Mouse (Mus musculus): ENCODE results near the gene Adra1d. TPM values are rescaled to one million over a fixed set of nuclear protein-coding genes. Genes with fewer than 3 reads are reported as not detected.
A peak's percentile ranks its signal among the peaks of the same experiment; 100 is the strongest.

Adra1d gene
- polyA plus RNA-seq, 1 experiment from 2014 or later = 0.50 TPM

DNA sequence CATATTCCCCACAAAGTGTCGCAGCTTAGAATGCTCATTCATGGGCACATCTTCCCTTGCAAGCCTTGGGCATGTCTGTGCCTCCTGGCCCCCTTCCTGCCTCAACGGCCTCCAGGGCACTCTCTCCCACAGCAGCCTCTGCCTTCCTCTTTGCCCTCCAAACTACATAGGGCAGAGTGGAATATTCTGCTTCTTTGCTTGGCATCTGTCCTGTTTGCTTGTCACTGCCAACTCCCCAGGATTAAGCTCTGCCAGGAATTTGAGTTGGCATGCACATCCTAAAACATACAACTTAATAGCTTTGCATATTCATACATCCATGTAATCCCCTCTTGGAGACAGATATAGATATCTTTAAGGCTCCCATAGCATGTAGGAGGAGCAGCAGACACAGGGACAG, 4.2 kb downstream of the Adra1d start:
- no peaks in the 10 kb centered on the region for H3K9me3 ChIP-seq (replicated peaks; ENCODE audit: control insufficient read depth, low read length)
- H3K27me3 ChIP-seq (ENCODE audit: control insufficient read depth, insufficient read depth, low read length) = peaks cover 84% of the 10 kb centered on the region
- no peak overlapping the region for H3K4me2 ChIP-seq
- H3K36me3 ChIP-seq (ENCODE audit: control insufficient read depth, insufficient read depth, low read length) = no peaks in the 10 kb centered on the region
- H3K4me3 ChIP-seq (ENCODE audit: low read depth, low read length) = no peak overlapping the region
- 69% methylated on average over 2 of the region's 2 CpGs for WGBS (ENCODE audit: insufficient replicate concordance)
- no peak overlapping the region for H3K9ac ChIP-seq (ENCODE audit: low read depth, low read length)
- peaks cover 7% of the 10 kb centered on the region for H3K4me1 ChIP-seq (ENCODE audit: control insufficient read depth, insufficient read depth, low read length)
- H3K27ac ChIP-seq (ENCODE audit: low read depth, low read length) = no peak overlapping the region
- ATAC-seq (replicated peaks; ENCODE audit: insufficient number of reproducible peaks, low FRiP score, low TSS enrichment) = no peak

DNA sequence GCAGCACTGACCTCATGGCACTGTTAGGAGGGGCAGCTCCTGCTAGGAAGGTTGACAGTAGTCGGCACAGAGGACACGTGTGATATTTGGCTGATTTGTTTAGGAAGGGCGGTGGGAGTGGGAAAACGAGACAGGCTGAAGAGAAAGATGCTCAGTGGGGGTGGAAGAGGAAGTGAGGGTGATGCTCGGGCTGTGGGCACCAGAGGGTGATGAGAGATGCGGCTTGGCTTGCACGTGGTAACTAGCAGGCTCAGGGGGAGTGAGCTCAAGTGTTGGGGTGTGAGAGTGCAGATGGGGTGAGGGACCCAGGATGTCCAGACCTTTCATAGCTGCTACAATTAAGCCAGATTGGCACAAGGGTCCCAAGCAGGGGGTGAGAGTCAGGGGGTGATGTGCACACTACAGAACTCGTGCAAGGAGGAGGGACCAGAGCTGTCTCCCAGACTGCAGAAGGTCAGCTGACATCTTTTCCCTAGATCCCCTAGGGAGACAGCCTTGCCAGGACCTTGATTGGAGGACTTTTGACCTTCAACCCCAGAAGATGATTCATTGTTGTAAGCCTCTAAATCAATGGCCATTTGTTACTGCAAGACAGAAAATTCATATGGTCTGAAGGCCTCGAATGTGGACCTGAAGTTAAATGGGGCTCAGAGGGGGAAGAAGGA, 9.2 kb downstream of the Adra1d start:
- H3K9me3 ChIP-seq (replicated peaks; ENCODE audit: control insufficient read depth, low read length) = no peaks in the 10 kb centered on the region
- H3K27ac ChIP-seq (ENCODE audit: low read depth, low read length) = no peak overlapping the region
- H3K27me3 ChIP-seq (ENCODE audit: control insufficient read depth, insufficient read depth, low read length) = peaks cover 77% of the 10 kb centered on the region
- H3K9ac ChIP-seq (ENCODE audit: low read depth, low read length) = no peak overlapping the region
- no peak for ATAC-seq (replicated peaks; ENCODE audit: insufficient number of reproducible peaks, low FRiP score, low TSS enrichment)
- no peaks in the 10 kb centered on the region for H3K4me1 ChIP-seq (ENCODE audit: control insufficient read depth, insufficient read depth, low read length)
- WGBS (ENCODE audit: insufficient replicate concordance) = 25% methylated on average over 9 of the region's 9 CpGs
- no peak overlapping the region for H3K4me2 ChIP-seq
- H3K36me3 ChIP-seq (ENCODE audit: control insufficient read depth, insufficient read depth, low read length) = no peaks in the 10 kb centered on the region
- no peak overlapping the region for H3K4me3 ChIP-seq (ENCODE audit: low read depth, low read length)

DNA sequence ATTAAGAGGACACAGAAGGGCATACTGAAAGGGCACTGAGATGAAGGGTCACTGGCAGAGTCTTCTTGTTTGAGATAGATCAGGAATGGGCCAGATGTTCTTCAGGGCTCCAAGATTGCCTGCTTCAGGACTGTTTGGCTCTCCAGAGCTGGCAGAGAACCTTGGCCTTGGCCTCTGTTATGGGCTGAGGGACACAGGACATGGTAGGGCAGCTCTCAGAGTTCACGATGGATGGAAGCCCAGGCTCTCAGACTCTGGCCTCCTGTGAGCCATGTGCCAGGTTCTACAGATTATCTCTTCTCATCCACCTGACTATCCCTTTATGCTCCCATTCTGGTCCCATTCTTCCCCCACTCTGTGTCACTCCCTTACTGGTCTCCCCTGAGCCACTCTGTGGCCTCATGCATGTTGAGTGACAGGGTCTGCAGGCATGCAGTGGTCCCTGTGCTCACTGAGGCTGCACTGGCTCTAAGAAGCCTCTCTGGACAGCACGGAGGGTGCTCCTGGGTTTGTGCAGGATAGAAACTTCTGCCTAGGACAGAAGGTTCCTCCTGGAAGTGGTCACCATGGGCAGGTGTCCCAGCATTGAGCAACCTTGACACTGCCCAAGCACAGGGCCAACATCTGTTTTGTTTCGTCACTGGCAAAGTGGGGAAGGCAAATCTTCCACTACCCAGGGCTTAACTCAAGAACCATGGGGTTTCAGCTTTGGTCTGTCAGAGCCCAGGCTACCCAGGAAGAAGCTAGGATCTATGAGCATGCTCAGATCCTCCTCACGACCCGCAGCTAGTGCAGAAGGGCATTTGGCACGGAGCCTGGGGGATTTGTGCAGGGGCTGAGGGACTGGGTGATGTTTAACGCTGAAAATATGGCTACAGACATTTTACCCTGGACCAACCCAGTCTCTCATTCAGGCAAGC, 10.1 kb downstream of the Adra1d start:
- H3K9me3 ChIP-seq (replicated peaks; ENCODE audit: control insufficient read depth, low read length) = no peaks in the 10 kb centered on the region
- no peaks in the 10 kb centered on the region for H3K4me1 ChIP-seq (ENCODE audit: control insufficient read depth, insufficient read depth, low read length)
- H3K4me3 ChIP-seq (ENCODE audit: low read depth, low read length) = no peak overlapping the region
- no peak overlapping the region for H3K4me2 ChIP-seq
- 52% methylated on average over 7 of the region's 7 CpGs for WGBS (ENCODE audit: insufficient replicate concordance)
- H3K9ac ChIP-seq (ENCODE audit: low read depth, low read length) = no peak overlapping the region
- no peak overlapping the region for H3K27ac ChIP-seq (ENCODE audit: low read depth, low read length)
- H3K27me3 ChIP-seq (ENCODE audit: control insufficient read depth, insufficient read depth, low read length) = peaks cover 77% of the 10 kb centered on the region
- no peaks in the 10 kb centered on the region for H3K36me3 ChIP-seq (ENCODE audit: control insufficient read depth, insufficient read depth, low read length)
- ATAC-seq (replicated peaks; ENCODE audit: insufficient number of reproducible peaks, low FRiP score, low TSS enrichment) = no peak

DNA sequence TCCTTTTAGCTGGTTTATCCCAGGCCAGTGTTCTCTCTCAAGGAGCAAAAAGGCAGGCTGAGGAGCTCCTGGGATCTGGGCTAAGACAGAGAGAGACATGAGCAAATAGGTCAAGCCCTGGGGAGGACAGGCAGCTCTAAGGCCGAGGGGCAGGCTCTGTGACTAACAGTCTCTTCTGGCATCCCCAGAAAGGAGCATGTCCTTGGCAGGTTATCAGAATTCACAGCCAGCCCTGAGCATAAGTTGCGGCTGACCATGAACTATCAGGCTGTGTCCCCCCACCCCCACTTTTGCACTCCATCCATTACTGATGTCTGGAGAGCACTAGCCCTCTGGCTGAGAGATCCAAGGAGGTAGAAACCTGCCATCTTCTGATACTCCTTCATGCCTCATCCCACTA, 11.2 kb downstream of the Adra1d start:
- H3K27me3 ChIP-seq (ENCODE audit: control insufficient read depth, insufficient read depth, low read length) = peaks cover 79% of the 10 kb centered on the region
- H3K9ac ChIP-seq (ENCODE audit: low read depth, low read length) = no peak overlapping the region
- H3K9me3 ChIP-seq (replicated peaks; ENCODE audit: control insufficient read depth, low read length) = no peaks in the 10 kb centered on the region
- no peak overlapping the region for H3K27ac ChIP-seq (ENCODE audit: low read depth, low read length)
- H3K4me1 ChIP-seq (ENCODE audit: control insufficient read depth, insufficient read depth, low read length) = peaks cover 8% of the 10 kb centered on the region; the same call in 1 of the 2 replicates
- H3K36me3 ChIP-seq (ENCODE audit: control insufficient read depth, insufficient read depth, low read length) = no peaks in the 10 kb centered on the region
- H3K4me2 ChIP-seq = no peak overlapping the region
- 41% methylated on average over 2 of the region's 2 CpGs for WGBS (ENCODE audit: insufficient replicate concordance)
- no peak overlapping the region for H3K4me3 ChIP-seq (ENCODE audit: low read depth, low read length)
- ATAC-seq (replicated peaks; ENCODE audit: insufficient number of reproducible peaks, low FRiP score, low TSS enrichment) = no peak

DNA sequence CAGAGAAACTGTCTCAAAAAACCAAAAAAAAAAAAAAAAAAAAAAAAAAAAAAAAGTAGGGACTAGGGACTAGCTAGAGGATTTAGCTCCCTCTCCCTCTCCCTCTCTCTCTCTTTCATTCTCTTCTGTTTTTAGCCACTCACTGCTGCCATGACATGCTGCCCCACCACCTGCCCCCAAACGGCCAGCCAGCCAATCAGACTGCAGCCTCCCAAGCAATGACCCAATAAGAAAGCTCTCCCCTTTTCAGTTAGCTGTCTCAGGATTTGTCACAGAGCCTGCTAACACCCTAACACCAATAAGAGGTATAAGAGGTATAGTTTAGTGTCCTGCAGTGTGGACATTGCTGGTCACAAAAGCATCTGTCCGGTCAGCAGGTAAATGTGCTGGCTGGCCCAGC, 11.6 kb downstream of the Adra1d start:
- Histone ChIP-seq H3K27me3 (ENCODE audit: control insufficient read depth, insufficient read depth, low read length) (peaks cover 79% of the 10 kb centered on the region), H3K4me1 (ENCODE audit: control insufficient read depth, insufficient read depth, low read length) (peaks cover 10% of the 10 kb centered on the region; the same call in 1 of the 2 replicates), H3K4me2 (no peak overlapping the region), H3K9ac (ENCODE audit: low read depth, low read length) (no peak overlapping the region), H3K9me3 (replicated peaks; ENCODE audit: control insufficient read depth, low read length) (no peaks in the 10 kb centered on the region), H3K4me3 (ENCODE audit: low read depth, low read length) (no peak overlapping the region), H3K36me3 (ENCODE audit: control insufficient read depth, insufficient read depth, low read length) (no peaks in the 10 kb centered on the region), H3K27ac (ENCODE audit: low read depth, low read length) (no peak overlapping the region)
- no peak for ATAC-seq (replicated peaks; ENCODE audit: insufficient number of reproducible peaks, low FRiP score, low TSS enrichment)
- 73% methylated on average over 2 of the region's 2 CpGs for WGBS (ENCODE audit: insufficient replicate concordance)

DNA sequence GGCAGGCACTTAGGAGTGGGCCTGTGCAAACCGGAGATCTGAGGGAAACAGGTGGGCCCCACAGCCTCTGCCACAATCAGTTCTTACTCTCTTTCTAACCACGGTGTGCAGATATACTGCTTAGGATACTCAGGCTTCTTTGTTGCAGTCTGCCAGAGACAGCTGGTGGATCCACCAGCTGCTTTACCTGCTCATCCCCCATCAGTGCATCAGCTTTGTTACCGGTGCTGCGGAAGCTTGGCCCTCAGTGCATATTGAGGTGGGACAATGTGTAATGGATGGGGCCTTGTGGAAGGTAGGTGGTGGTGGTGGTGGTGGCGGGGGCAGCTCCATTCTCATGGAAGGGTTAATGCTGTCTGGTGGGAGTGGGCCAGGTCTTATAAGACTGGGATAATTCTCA, 13.0 kb downstream of the Adra1d start:
- H3K27me3 ChIP-seq (ENCODE audit: control insufficient read depth, insufficient read depth, low read length) = peaks cover 81% of the 10 kb centered on the region

DNA sequence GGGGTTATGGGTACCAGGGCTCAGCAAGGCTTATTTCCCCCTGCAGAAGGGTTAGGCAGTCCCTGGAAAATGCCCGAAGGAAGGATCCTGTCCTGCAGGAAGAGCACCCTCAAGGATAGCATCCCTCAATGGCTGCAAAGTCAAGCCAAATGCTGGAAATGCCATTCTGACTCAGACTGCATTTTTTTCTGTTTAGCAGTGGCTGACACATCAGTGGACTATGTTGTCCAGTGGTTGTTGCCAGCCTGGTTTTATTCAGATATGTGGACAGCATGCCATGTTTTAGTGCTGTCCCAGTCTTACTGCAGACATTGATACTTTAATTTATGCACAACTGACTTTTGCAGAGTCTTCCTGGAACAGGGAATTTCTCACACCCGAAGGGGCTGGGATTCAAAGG, 13.8 kb downstream of the Adra1d start:
- Histone ChIP-seq H3K9me3 (replicated peaks; ENCODE audit: control insufficient read depth, low read length) (no peaks in the 10 kb centered on the region), H3K4me1 (ENCODE audit: control insufficient read depth, insufficient read depth, low read length) (peaks cover 10% of the 10 kb centered on the region; the same call in 1 of the 2 replicates), H3K27ac (ENCODE audit: low read depth, low read length) (no peak overlapping the region), H3K9ac (ENCODE audit: low read depth, low read length) (no peak overlapping the region), H3K4me2 (no peak overlapping the region), H3K27me3 (ENCODE audit: control insufficient read depth, insufficient read depth, low read length) (peaks cover 79% of the 10 kb centered on the region), H3K4me3 (ENCODE audit: low read depth, low read length) (no peak overlapping the region), H3K36me3 (ENCODE audit: control insufficient read depth, insufficient read depth, low read length) (no peaks in the 10 kb centered on the region)
- WGBS (ENCODE audit: insufficient replicate concordance) = 70% methylated on average over 2 of the region's 2 CpGs
- no peak for ATAC-seq (replicated peaks; ENCODE audit: insufficient number of reproducible peaks, low FRiP score, low TSS enrichment)

More for the DNA sequence above, 13.0 kb downstream of the Adra1d start:
- Histone ChIP-seq H3K4me2 (no peak overlapping the region), H3K9ac (ENCODE audit: low read depth, low read length) (no peak overlapping the region), H3K9me3 (replicated peaks; ENCODE audit: control insufficient read depth, low read length) (no peaks in the 10 kb centered on the region), H3K4me3 (ENCODE audit: low read depth, low read length) (no peak overlapping the region), H3K4me1 (ENCODE audit: control insufficient read depth, insufficient read depth, low read length) (peaks cover 10% of the 10 kb centered on the region; the same call in 1 of the 2 replicates), H3K27ac (ENCODE audit: low read depth, low read length) (no peak overlapping the region), H3K36me3 (ENCODE audit: control insufficient read depth, insufficient read depth, low read length) (no peaks in the 10 kb centered on the region)
- WGBS (ENCODE audit: insufficient replicate concordance) = 76% methylated on average over 5 of the region's 5 CpGs
- no peak for ATAC-seq (replicated peaks; ENCODE audit: insufficient number of reproducible peaks, low FRiP score, low TSS enrichment)

DNA sequence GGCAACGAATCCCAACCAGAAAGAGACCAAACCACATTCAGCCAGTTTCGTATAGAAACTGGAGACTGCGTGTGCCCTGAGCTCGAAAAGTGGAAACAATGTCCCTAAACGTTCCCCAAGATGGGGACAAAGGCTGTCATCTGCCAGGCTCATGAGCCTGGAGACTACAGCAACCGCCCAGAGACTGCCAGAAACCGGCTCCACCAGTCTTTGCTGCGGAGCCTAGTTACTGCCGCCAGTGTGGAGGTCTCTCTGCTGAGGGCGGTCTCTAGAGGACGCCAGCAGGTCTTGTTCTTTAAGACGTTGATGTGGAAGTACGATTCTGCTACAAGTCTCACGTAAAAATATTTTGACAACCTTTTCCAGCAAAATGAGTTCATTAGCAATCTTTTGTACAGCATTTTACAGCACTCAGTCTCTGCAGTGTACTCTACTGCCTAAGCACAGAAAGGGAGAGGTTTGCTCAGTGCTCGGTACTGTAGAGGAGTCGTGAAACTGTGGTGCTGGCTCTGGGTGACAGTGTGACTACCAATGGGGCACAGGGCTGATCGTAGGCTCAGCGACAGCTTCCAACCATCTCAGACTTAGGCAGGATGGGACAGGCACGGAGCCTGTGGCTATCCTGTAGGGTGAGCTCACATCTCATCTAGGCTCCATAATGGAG, 15.2 kb downstream of the Adra1d start:
- ATAC-seq (replicated peaks; ENCODE audit: insufficient number of reproducible peaks, low FRiP score, low TSS enrichment) = no peak
- peaks cover 10% of the 10 kb centered on the region; the same call in 1 of the 2 replicates for H3K4me1 ChIP-seq (ENCODE audit: control insufficient read depth, insufficient read depth, low read length)
- H3K27ac ChIP-seq (ENCODE audit: low read depth, low read length) = no peak overlapping the region
- peak overlapping the region; percentile 52; the same call in 1 of the 2 replicates for H3K4me3 ChIP-seq (ENCODE audit: low read depth, low read length)
- no peaks in the 10 kb centered on the region for H3K36me3 ChIP-seq (ENCODE audit: control insufficient read depth, insufficient read depth, low read length)
- 11% methylated on average over 19 of the region's 19 CpGs for WGBS (ENCODE audit: insufficient replicate concordance)
- peak overlapping the region; percentile 40; the same call in 1 of the 2 replicates for H3K9ac ChIP-seq (ENCODE audit: low read depth, low read length)
- no peaks in the 10 kb centered on the region for H3K9me3 ChIP-seq (replicated peaks; ENCODE audit: control insufficient read depth, low read length)
- peaks cover 64% of the 10 kb centered on the region for H3K27me3 ChIP-seq (ENCODE audit: control insufficient read depth, insufficient read depth, low read length)
- H3K4me2 ChIP-seq = peak overlapping the region; percentile 84

Measured in heart, embryonic 11.5 days (tissue).